Mouse (Mus musculus) heart, adult 2 months (tissue): ENCODE data around the gene Trpm1.

ENCODE experiments used
- EP300 ChIP-seq: fragments of 200-500 bp; IDR thresholded peaks from 2 replicates; pipeline ENCODE4 v1.6.1; 2011; ENCODE audit warnings: low read depth, low read length, control low read depth; ENCODE audit not compliant: insufficient read depth
- POLR2A ChIP-seq: fragments of 200-500 bp; IDR thresholded peaks from 2 replicates; pipeline ENCODE4 v1.6.1; 2011; ENCODE audit warnings: mild to moderate bottlenecking, low read depth, low read length, control low read depth; ENCODE audit not compliant: insufficient read depth

- TF ChIP-seq EP300 (no peak), POLR2A (no peak)
Measured at GRCm38 (mm10) chr7:64193476-64193875, 39.8 kb downstream of the Trpm1 start.
